Mouse (Mus musculus): Measurements from ENCODE around the gene Olfr583.

The Olfr583 gene

GRCm38 (mm10) chr7:103051000-103051399, at the start of gene Olfr583:
Olfr583 (plus strand) TSS chr7:103051300.
- in situ Hi-C loops (cut with MboI, MseI) = no loop called here

GRCm38 (mm10) chr7:103037724-103038123, 13.4 kb upstream of the Olfr583 start, which contains the start of gene Olfr582:
Olfr582 (plus strand) TSS chr7:103038024.
- in situ Hi-C loops (cut with MboI, MseI) = loop anchor here in 1 of 2 experiments (5.0 kb wide), 1 partner anchor 1045 kb away; no protein-coding TSS in a partner anchor

GRCm38 (mm10) chr7:103081585-103081984, 30.5 kb downstream of the Olfr583 start, which contains the start of gene Olfr584:
Olfr584 (plus strand) TSS chr7:103081885.
- in situ Hi-C loops (cut with MboI, MseI) = no loop called here

- in situ Hi-C loops (cut with MboI, MseI) = no loop called here
Observed at GRCm38 (mm10) chr7:103097420-103097819, 46.3 kb downstream of the Olfr583 start, which contains the start of gene Olfr585. Olfr585 (plus strand) TSS chr7:103097720.

Data from T-helper 17 cell (primary cell).